Mouse (Mus musculus) liver, embryonic 13.5 days (tissue): ENCODE measurements around the gene Nuak2. TPM values are rescaled to one million over a fixed set of nuclear protein-coding genes. Genes with fewer than 3 reads are reported as not detected.

Source experiments
- ATAC-seq: fragments of 200-750 bp; cut with Nextera tagmentation; 2 replicates; pipeline ENCODE4 v1.8.0; 2017; ENCODE audit warnings: low read depth, mild to moderate bottlenecking, moderate number of reproducible peaks, moderate library complexity
- DNase-seq: peaks from one replicate; pipeline ENCODE4 v3.0.0; 2022
- H3K27ac ChIP-seq: fragments of 300-500 bp; sonication (generic); 2 replicates; pipeline ENCODE4 v1.5.1; 2015; ENCODE audit warnings: moderate library complexity, mild to moderate bottlenecking, inconsistent platforms
- H3K27me3 ChIP-seq: fragments of 300-500 bp; sonication (generic); 2 replicates; pipeline ENCODE4 v1.6.1; 2015; ENCODE audit warnings: mild to moderate bottlenecking, inconsistent platforms
- H3K36me3 ChIP-seq: fragments of 300-500 bp; sonication (generic); 2 replicates; pipeline ENCODE4 v1.6.1; 2015; ENCODE audit warnings: mild to moderate bottlenecking, inconsistent platforms
- H3K4me1 ChIP-seq: fragments of 300-500 bp; sonication (generic); replicated peaks from 2 replicates; pipeline ENCODE4 v1.6.1; 2015; ENCODE audit warnings: inconsistent platforms
- H3K4me2 ChIP-seq: fragments of 300-500 bp; sonication (generic); 2 replicates; pipeline ENCODE4 v1.6.1; 2015; ENCODE audit warnings: inconsistent platforms, mild to moderate bottlenecking, moderate library complexity
- H3K4me3 ChIP-seq: fragments of 300-500 bp; sonication (generic); replicated peaks from 2 replicates; pipeline ENCODE4 v1.5.1; 2015; ENCODE audit warnings: mild to moderate bottlenecking, inconsistent platforms
- H3K9ac ChIP-seq: fragments of 300-500 bp; sonication (generic); 2 replicates; pipeline ENCODE4 v1.6.1; 2015; ENCODE audit warnings: mild to moderate bottlenecking, inconsistent platforms
- H3K9me3 ChIP-seq: fragments of 300-500 bp; sonication (generic); replicated peaks from 2 replicates; pipeline ENCODE4 v1.6.1; 2016; ENCODE audit warnings: inconsistent platforms
- WGBS: fragments of 180-500 bp; shearing (Covaris S2); methylation state at CpG from one replicate; pipeline ENCODE4 v1.1.7; 2015; ENCODE audit not compliant: insufficient replicate concordance; 5-methylcytosine and 5-hydroxymethylcytosine counted together
- polyA plus RNA-seq: library from polyadenylated mRNA; unstranded; fragments of >200 nt; fragmentation: Nextera tagmentation; extraction: Ambion mirVana; gene quantifications from 2 replicates; pipeline ENCODE4 v1.2.1, GENCODE M21; 2015

The Nuak2 gene
- polyA plus RNA-seq, 1 experiment from 2014 or later = 1.6 TPM

DNA sequence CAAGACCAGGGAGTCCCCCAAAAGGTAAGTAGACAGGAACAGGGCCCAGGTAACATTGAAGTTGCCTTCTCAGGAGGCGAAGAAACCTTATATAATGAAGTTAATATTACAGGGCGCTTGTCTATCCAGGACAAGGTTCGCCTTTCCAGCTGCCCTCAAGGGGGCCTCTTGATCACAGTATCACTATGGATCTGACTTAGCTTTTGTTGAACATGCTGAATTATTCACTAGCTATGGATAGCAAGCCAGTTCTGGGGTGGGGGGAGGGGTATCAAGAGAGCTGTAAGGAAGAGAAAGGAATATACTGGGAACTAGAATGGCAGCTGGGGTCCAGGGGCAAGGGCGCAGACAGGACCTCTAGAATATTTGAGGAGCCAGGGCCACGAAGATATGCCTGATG lies 56.4 kb downstream of the Nuak2 start:
- Histone ChIP-seq H3K4me3 (no peak overlapping the region), H3K4me2 (peak overlapping the region; percentile 72), H3K4me1 (peaks cover 93% of the 10 kb centered on the region), H3K27ac (peak overlapping the region; percentile 98), H3K9me3 (no peaks in the 10 kb centered on the region), H3K9ac (peak overlapping the region; percentile 73), H3K27me3 (no peaks in the 10 kb centered on the region), H3K36me3 (peaks cover 71% of the 10 kb centered on the region)
- DNase-seq (no peak), ATAC-seq (no peak)
- 80% methylated on average over 5 of the region's 5 CpGs for WGBS

DNA sequence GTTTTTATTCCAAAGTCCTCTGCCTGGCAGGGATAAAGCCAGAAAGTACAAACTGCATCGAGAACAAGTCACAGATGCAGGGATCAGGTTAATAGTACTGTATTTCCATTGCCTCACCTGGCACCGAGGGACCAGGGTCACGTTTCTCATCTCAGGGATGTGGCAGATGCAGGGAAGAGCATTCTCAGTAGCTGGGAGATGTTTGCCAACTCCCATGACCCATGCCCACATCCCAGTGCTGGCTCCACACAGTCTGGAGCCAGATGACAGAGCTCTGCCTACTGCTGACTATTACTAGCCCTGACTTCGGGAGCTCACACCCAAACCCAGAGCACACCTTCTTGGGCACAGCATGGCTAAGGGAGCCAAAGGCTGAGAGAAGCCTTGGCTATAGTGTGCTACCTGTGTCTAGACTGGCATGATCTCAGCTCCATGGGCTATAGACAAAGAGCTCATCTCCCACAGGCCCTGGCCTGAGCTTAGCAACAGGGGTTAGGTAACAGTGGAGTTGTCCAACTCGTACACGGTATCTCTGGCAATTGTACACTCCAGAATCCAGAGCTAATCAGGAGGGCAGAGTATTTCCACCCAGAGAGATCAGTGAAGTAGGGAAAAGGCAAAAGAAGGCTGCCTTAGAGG lies 57.1 kb downstream of the Nuak2 start:
- H3K9ac ChIP-seq = peak overlapping the region; percentile 73

DNA sequence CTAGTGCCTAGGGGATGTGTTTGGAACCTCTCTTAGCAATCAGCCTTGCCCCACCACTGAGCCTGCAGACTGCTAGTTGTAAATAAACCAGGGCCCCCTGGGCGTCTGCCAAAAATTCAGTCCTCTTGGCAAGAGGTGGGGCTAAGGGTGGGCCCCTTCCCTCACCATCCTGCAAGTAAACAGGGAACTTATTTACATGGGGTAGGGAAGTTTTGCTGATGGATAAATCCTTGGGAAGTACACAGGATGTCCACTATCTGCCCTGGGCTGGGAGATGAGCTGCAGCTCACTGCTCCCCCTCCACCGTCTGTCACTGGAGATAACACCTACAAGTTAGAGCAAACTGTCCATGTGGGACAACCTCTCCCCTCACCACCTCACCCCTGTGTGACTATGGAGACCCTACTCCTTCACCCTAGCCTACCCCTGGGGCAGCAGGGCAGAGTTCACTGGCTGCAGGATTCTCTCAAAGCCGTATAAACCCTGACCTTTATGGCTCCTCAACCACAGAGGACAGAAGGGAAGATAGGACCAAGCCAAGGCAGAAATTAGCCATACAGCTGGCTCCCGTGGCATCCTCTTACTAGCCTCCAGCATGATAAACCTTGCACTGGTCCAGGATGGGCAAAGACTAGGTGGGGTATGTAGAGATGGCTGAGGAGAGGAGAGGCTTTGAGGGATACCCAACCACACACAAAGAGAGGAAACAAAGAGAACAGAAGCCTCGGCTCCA lies 58.4 kb downstream of the Nuak2 start:
- peaks cover 100% of the 10 kb centered on the region for H3K4me1 ChIP-seq
- H3K27ac ChIP-seq = peak overlapping the region; percentile 98
- peaks cover 86% of the 10 kb centered on the region for H3K36me3 ChIP-seq
- H3K4me2 ChIP-seq = peak overlapping the region; percentile 72
- ATAC-seq = peak; percentile 90
- DNase-seq = peak; percentile 77
- H3K9ac ChIP-seq = peak overlapping the region; percentile 73
- 12% methylated on average over 5 of the region's 5 CpGs for WGBS
- no peaks in the 10 kb centered on the region for H3K9me3 ChIP-seq
- peak overlapping the region; percentile 47 for H3K4me3 ChIP-seq
- H3K27me3 ChIP-seq = no peaks in the 10 kb centered on the region

More for the DNA sequence above, 57.1 kb downstream of the Nuak2 start:
- DNase-seq (no peak), ATAC-seq (no peak)
- no peaks in the 10 kb centered on the region for H3K9me3 ChIP-seq
- peak overlapping the region; percentile 5; the same call in 1 of the 2 replicates for H3K4me3 ChIP-seq
- H3K4me2 ChIP-seq = peak overlapping the region; percentile 72
- no peaks in the 10 kb centered on the region for H3K27me3 ChIP-seq
- H3K27ac ChIP-seq = peak overlapping the region; percentile 98
- WGBS = 78% methylated on average over 6 of the region's 6 CpGs
- H3K4me1 ChIP-seq = peaks cover 99% of the 10 kb centered on the region
- peaks cover 77% of the 10 kb centered on the region for H3K36me3 ChIP-seq

DNA sequence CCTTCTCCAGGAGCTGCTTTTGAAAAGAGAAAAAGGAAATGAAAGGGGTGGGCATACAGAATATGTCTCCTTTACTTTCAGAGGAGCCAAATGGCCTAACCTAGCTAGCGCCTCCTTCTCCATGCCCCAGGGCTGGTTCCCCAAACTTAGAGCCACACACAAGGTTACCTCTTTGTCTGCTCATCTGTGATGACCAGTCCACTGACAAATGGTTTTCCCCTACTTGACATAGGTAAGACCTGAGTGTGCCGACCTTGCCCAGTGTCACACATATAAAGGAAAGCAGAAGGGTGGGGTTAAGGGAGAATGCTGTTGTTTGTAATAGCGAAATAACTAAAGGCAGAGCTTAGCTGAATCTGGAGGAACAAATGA lies 58.9 kb downstream of the Nuak2 start:
- peaks cover 86% of the 10 kb centered on the region for H3K36me3 ChIP-seq
- no peaks in the 10 kb centered on the region for H3K27me3 ChIP-seq
- ATAC-seq (no peak), DNase-seq (no peak)
- WGBS = 51% methylated on average over 3 of the region's 3 CpGs
- H3K9me3 ChIP-seq = no peaks in the 10 kb centered on the region
- H3K4me2 ChIP-seq = peak overlapping the region; percentile 72
- H3K27ac ChIP-seq = peak overlapping the region; percentile 98
- H3K4me3 ChIP-seq = peak overlapping the region; percentile 47
- peaks cover 100% of the 10 kb centered on the region for H3K4me1 ChIP-seq
- peak overlapping the region; percentile 73 for H3K9ac ChIP-seq

DNA sequence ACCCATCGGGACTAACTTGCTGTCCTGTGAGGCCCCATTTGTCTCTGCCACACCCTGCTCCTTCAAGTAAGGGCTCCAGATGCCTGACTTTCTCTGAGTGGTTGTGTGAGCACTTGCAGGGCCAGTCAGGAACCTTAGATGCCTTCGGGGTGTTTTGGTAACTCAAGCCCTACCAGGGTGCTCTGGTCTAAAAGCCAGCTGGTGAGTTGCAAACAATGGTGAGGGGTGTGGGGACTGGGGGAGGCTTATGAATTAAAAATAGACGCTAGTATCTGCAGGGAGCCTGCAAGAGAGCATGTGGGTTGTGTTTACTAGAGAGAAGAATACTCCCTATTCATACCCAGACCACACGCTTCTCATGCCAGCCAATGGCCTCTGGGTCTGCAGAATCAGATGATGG lies 59.3 kb downstream of the Nuak2 start:
- WGBS = 17% methylated on average over 4 of the region's 4 CpGs
- peaks cover 86% of the 10 kb centered on the region for H3K36me3 ChIP-seq
- H3K9me3 ChIP-seq = no peaks in the 10 kb centered on the region
- peaks cover 100% of the 10 kb centered on the region for H3K4me1 ChIP-seq
- peak overlapping the region; percentile 98 for H3K27ac ChIP-seq
- peak overlapping the region; percentile 72 for H3K4me2 ChIP-seq
- ATAC-seq = peak; percentile 25
- peak overlapping the region; percentile 47 for H3K4me3 ChIP-seq
- no peaks in the 10 kb centered on the region for H3K27me3 ChIP-seq
- DNase-seq = no peak
- peak overlapping the region; percentile 73 for H3K9ac ChIP-seq

DNA sequence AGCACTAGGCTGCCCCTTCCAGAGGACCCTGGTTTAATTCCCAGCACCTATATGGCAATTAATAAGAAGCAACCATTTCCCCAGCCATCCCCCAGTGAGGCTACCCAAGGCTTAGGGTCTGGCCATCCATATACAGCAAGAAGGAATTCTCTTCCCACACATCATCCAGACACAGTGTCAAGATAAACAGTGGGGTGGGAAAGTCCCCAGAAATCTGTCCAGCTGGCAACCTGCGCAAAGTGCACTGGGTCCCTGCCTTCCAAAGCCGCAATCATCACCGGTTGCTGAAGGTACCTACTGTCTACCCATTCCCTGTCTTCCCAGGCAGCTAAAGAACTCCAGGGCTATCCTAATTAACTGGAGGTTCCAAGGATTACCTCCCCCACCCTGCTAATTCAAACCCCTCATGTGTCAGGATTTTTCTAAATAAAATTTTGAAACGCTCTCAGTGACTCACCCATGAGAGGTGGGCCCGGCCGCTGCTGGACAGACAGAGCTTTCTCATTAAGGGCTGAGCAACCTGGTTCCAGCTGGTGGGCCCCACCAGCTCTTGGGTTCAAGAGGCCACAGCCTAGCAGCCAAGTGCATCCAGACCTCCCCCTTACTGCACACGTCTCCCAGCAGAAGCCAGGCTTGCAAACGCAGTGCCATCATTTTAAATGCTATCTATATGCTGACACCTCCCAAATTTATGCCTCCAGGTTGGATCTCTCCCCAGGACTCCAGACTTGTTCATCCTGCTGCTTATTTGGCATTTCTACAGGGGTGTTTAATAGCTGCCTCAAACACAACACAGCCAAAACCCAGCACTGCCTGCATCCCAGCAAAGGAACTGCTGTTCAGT lies 60.5 kb downstream of the Nuak2 start:
- no peaks in the 10 kb centered on the region for H3K9me3 ChIP-seq
- H3K27me3 ChIP-seq = no peaks in the 10 kb centered on the region
- DNase-seq (no peak), ATAC-seq (no peak)
- peaks cover 86% of the 10 kb centered on the region for H3K36me3 ChIP-seq
- H3K4me1 ChIP-seq = peaks cover 100% of the 10 kb centered on the region
- H3K4me2 ChIP-seq = peak overlapping the region; percentile 72
- H3K9ac ChIP-seq = peak overlapping the region; percentile 49
- WGBS = 83% methylated on average over 8 of the region's 8 CpGs
- peak overlapping the region; percentile 47 for H3K4me3 ChIP-seq
- H3K27ac ChIP-seq = peak overlapping the region; percentile 98

DNA sequence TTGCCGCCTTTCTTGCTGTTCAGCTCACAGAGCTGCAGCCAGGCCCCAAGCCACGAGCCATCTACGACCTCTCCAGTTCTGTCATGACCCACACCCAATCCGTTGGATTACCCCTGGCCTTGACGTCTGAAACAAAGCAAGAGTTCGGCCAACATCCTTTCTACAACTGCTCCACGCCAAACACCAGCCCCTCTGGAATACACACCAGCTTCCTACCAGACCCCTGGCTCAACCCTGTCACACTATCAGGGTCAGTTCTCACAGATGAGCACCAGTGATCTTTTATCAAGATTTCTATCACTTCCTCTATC lies 61.1 kb downstream of the Nuak2 start:
- Histone ChIP-seq H3K27me3 (no peaks in the 10 kb centered on the region), H3K9me3 (no peaks in the 10 kb centered on the region), H3K27ac (peak overlapping the region; percentile 98), H3K4me3 (peak overlapping the region; percentile 47), H3K9ac (peak overlapping the region; percentile 49), H3K36me3 (peaks cover 83% of the 10 kb centered on the region), H3K4me2 (peak overlapping the region; percentile 72), H3K4me1 (peaks cover 100% of the 10 kb centered on the region)
- no peak for DNase-seq
- no peak for ATAC-seq
- 55% methylated on average over 7 of the region's 7 CpGs for WGBS

DNA sequence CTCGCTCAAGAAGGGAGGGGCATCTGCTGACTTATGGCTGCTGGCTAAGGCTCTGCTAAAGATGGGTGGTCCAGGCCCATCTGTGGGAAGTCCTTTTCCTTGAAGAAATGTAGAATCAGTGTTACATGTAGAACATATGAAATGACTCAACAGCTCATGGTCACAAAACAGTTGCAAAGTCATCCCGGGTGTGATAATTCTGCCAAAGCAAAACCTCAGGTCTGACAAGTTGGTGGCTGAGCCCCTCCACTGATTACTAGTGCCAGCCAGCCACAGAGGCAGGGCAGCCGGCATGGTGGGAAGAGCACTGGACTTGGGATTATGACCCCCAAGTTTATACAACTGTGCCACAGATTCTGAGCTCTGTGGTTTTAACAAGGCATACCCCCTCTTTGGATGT lies 61.9 kb downstream of the Nuak2 start:
- Histone ChIP-seq H3K4me1 (peaks cover 100% of the 10 kb centered on the region), H3K9ac (peak overlapping the region; percentile 49), H3K4me3 (peak overlapping the region; percentile 47), H3K27ac (peak overlapping the region; percentile 98), H3K36me3 (peaks cover 75% of the 10 kb centered on the region), H3K27me3 (no peaks in the 10 kb centered on the region), H3K9me3 (no peaks in the 10 kb centered on the region), H3K4me2 (peak overlapping the region; percentile 72)
- ATAC-seq (no peak), DNase-seq (no peak)
- WGBS = 37% methylated on average over 3 of the region's 3 CpGs

DNA sequence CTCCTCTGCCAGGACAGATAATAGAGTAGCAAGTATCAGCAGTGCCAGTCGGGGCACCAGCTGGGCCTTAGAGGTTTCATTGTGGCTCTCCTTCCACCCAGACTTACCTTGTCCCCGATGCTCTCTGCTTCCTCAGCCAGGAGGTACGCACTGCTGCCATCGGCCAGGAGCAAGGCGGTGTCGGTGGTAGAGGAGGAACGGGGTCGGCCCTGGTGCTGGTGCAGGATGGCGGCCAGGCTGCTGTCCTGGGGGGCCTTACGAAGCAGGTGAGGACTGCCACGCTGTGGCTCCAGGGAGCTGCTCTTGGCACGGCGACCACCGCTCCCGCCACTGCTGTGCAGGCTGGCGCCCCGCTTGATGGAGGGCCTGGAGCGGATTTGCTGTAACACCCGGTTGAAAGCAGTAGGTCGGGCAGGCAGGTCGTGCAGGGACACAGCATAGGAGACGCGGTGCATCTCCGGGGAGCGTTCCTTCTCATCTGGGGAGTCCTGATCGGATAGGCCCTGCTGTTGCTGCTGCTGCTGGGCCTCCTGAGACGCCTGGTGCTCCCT lies 64.7 kb downstream of the Nuak2 start:
- no peak overlapping the region for H3K4me3 ChIP-seq
- WGBS = 86% methylated on average over 27 of the region's 27 CpGs
- H3K4me2 ChIP-seq = peak overlapping the region; percentile 96
- no peaks in the 10 kb centered on the region for H3K9me3 ChIP-seq
- no peaks in the 10 kb centered on the region for H3K27me3 ChIP-seq
- H3K9ac ChIP-seq = peak overlapping the region; percentile 61
- ATAC-seq = no peak
- peaks cover 100% of the 10 kb centered on the region for H3K4me1 ChIP-seq
- no peak for DNase-seq
- peak overlapping the region; percentile 98 for H3K27ac ChIP-seq
- peaks cover 74% of the 10 kb centered on the region for H3K36me3 ChIP-seq

DNA sequence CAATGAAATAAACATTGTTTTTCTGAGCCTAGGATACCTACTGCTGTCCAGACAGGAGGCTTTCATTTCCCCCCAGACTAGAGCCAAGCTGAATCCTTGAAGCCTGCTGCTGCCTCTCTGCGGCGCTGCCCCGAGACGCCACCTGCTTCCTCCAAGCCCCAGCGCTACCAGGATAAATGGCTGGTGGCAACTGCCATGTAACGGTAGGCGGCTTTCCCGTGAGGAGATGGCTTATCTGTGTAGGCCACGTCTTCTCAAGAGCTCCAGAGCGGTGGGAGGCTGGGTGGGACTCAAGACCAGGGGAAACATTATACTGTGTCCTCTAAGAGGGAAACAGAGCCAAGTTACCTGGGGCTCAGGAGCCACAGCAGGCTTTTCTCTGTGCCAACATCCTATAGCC lies 66.0 kb downstream of the Nuak2 start:
- Histone ChIP-seq H3K9ac (peak overlapping the region; percentile 61), H3K27me3 (no peaks in the 10 kb centered on the region), H3K4me2 (peak overlapping the region; percentile 96), H3K9me3 (no peaks in the 10 kb centered on the region), H3K4me1 (peaks cover 100% of the 10 kb centered on the region), H3K27ac (peak overlapping the region; percentile 98), H3K4me3 (peak overlapping the region; percentile 34), H3K36me3 (peaks cover 74% of the 10 kb centered on the region)
- DNase-seq (peak; percentile 77), ATAC-seq (peak; percentile 92)
- WGBS = 9% methylated on average over 10 of the region's 10 CpGs
